Comparison of ENCODE assay signal across 29 mouse cellular contexts in the genomic region with DNA sequence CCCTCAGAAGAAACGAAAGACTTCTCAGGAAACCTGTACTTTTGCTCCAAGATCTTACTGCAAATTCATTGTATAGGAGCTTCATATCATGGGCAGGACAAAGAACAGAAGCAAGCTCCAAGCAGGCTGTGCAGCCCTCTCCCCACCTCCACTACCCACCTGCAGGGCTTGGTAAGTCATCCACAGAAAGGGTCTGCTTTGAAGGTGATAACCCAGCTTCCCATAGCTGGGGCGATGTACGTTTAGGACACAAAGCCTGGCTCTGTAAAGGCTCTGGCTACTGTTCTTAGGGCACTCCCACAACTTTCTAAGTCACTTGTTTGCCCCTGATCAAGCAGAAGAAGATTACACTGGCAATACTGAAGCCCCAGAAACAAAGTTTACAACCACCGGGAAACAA. TPM values are rescaled to one million over a fixed set of nuclear protein-coding genes. Genes with fewer than 3 reads are reported as not detected.
"Had no signal": no experiment of that assay in that cellular context is flagged by ENCODE, and none has a peak within 500 bp of the region (broad histone marks: within the 10 kb centered on the region; RNA-seq: fewer than 3 reads in every experiment).

No protein-coding gene starts in this region.

- H3K4me3 ChIP-seq: heart, embryonic 10.5 days; heart, embryonic 12.5 days; hindbrain, embryonic 13.5 days; intestine, embryonic 15.5 days; layer of hippocampus, adult 2 months; left cerebral cortex, adult 2 months; limb, embryonic 12.5 days; liver, embryonic 13.5 days; liver, embryonic 15.5 days had no signal

- ATAC-seq: hindbrain, embryonic 16.5 days; inflammation-experienced regulatory T-cells, adult 6 months; intestine, embryonic 15.5 days; intestine, postnatal 0 days had no signal

- H3K9ac ChIP-seq: heart, embryonic 12.5 days; hindbrain, embryonic 13.5 days; intestine, embryonic 15.5 days; limb, embryonic 12.5 days; liver, embryonic 13.5 days; liver, embryonic 15.5 days had no signal

- DNase-seq: gastrocnemius, postnatal 14 days; gastrocnemius, postnatal 36 days; heart, adult 11 months; heart, postnatal 10 days; heart, postnatal 4 days; kidney, adult 18-20 months; kidney, adult 8-10 months; kidney, postnatal 10 days; kidney, postnatal 25 days; kidney, postnatal 4 days; liver; liver, embryonic 13.5 days had no signal

- H3K36me3 ChIP-seq: heart, embryonic 10.5 days; heart, embryonic 12.5 days; hindbrain, embryonic 13.5 days; intestine, embryonic 15.5 days; limb, embryonic 12.5 days; liver, embryonic 13.5 days; liver, embryonic 15.5 days had no signal

- H3K27ac ChIP-seq: heart, embryonic 10.5 days; hindbrain, embryonic 13.5 days; intestine, embryonic 15.5 days; layer of hippocampus, adult 2 months; left cerebral cortex, adult 2 months; limb, embryonic 12.5 days; liver, embryonic 13.5 days; liver, embryonic 15.5 days had no signal

- H3K4me2 ChIP-seq: heart, embryonic 12.5 days; hindbrain, embryonic 13.5 days; intestine, embryonic 15.5 days; limb, embryonic 12.5 days; liver, embryonic 11.5 days; liver, embryonic 13.5 days; liver, embryonic 15.5 days had no signal

- H3K9me3 ChIP-seq: heart, embryonic 10.5 days; heart, embryonic 12.5 days; hindbrain, embryonic 13.5 days; intestine, embryonic 15.5 days; liver, embryonic 13.5 days; liver, embryonic 15.5 days had no signal

- H3K4me1 ChIP-seq: liver, embryonic 13.5 days; liver, embryonic 15.5 days had no signal

RNA-seq across cellular contexts. Expression of a gene that starts 5.5 kb away (rescaled TPM):
- polyA plus RNA-seq: gonadal fat pad, adult 2 months; heart, embryonic 14.5 days; heart, embryonic 16.5 days; hindbrain, embryonic 16.5 days; inflammation-experienced regulatory T-cells, adult 6 months; kidney, embryonic 14.5 days; kidney, embryonic 16.5 days; liver, embryonic 13.5 days; liver, embryonic 15.5 days had no signal
